Mouse (Mus musculus) MEL (cell line): Measurements from ENCODE around the gene Cpt1c.

Experiments used
- CHD2 ChIP-seq: IDR thresholded peaks from 2 replicates; pipeline ENCODE4 v1.6.1; 2011; ENCODE audit warnings: low read length, improper control_type of control experiment
- CTCF ChIP-seq, 3 experiments: IDR thresholded peaks in 2 of 3; conservative IDR thresholded peaks in 1 of 3; 2 replicates each; pipeline ENCODE4 v1.5.1; 2011 to 2012; ENCODE audit warnings: low read length in 3 of 3, low read depth in 2 of 3, mild to moderate bottlenecking in 2 of 3, improper control_type of control experiment in 1 of 3, inconsistent platforms in 1 of 3, mixed read lengths in 1 of 3, moderate library complexity in 1 of 3; ENCODE audit not compliant: control insufficient read depth in 1 of 3, insufficient read depth in 1 of 3, poor library complexity in 1 of 3, severe bottlenecking in 1 of 3
- EP300 ChIP-seq, 2 experiments: IDR thresholded peaks; 2 replicates each; pipeline ENCODE4 v1.6.1; 2011; ENCODE audit warnings: improper control_type of control experiment in 2 of 2, low read length in 2 of 2, low read depth in 1 of 2, mild to moderate bottlenecking in 1 of 2
- GATA1 ChIP-seq: IDR thresholded peaks from 2 replicates; pipeline ENCODE4 v1.6.1; 2011; ENCODE audit warnings: low read depth, low read length, improper control_type of control experiment
- JUND ChIP-seq: IDR thresholded peaks from 2 replicates; pipeline ENCODE4 v1.6.1; 2011; ENCODE audit warnings: low read depth, mild to moderate bottlenecking, improper control_type of control experiment, low read length
- MAX ChIP-seq: IDR thresholded peaks from 2 replicates; pipeline ENCODE4 v1.6.1; 2011; ENCODE audit warnings: low read length, improper control_type of control experiment
- MXI1 ChIP-seq: IDR thresholded peaks from 2 replicates; pipeline ENCODE4 v1.6.1; 2011; ENCODE audit warnings: mild to moderate bottlenecking, low read depth, low read length, improper control_type of control experiment
- POLR2A ChIP-seq, 2 experiments: IDR thresholded peaks; 2 replicates each; pipeline ENCODE4 v1.6.1; 2011 to 2012; ENCODE audit warnings: low read length in 2 of 2, mild to moderate bottlenecking in 2 of 2, control low read depth in 1 of 2, improper control_type of control experiment in 1 of 2, low read depth in 1 of 2, moderate library complexity in 1 of 2; ENCODE audit not compliant: control insufficient read depth in 1 of 2, insufficient read depth in 1 of 2, poor library complexity in 1 of 2
- RAD21 ChIP-seq: IDR thresholded peaks from 2 replicates; pipeline ENCODE4 v1.6.1; 2011; ENCODE audit warnings: mild to moderate bottlenecking, low read depth, low read length, improper control_type of control experiment
- SIN3A ChIP-seq: IDR thresholded peaks from 2 replicates; pipeline ENCODE4 v1.6.1; 2012; ENCODE audit warnings: low read length, improper control_type of control experiment, inconsistent platforms
- TBP ChIP-seq: IDR thresholded peaks from 2 replicates; pipeline ENCODE4 v1.8.0; 2011; ENCODE audit warnings: low read depth, low read length, improper control_type of control experiment
- ZKSCAN1 ChIP-seq: IDR thresholded peaks from 2 replicates; pipeline ENCODE4 v1.6.1; 2012; ENCODE audit warnings: low read depth, mild to moderate bottlenecking, inconsistent platforms, low read length, improper control_type of control experiment, moderate library complexity

DNA sequence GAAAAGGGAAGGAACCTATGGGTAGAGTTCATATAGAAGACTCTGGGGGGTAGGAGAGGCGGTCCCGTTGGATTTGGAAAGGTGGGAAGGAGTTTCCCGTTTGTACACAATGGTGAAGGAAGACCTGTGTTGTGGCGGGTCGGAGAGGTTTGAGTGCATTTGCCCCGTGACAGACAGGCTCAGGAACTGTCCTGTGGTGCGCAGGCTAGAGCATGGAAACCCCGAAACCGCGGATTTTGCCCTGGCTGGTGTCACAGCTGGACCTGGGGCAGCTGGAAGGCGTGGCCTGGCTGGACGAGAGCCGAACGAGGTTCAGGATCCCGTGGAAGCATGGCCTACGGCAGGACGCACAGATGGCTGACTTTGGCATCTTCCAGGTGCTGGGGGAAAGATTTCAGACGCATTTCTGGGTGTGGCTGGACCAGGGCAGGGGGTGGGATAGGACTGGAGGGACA is 23.9 kb upstream of the Cpt1c start, which contains the start of gene Bcl2l12:
- TF ChIP-seq MXI1 (no peak; the same call in none of the 2 replicates), POLR2A (IDR thresholded peaks at IDR 0.05; ENCODE audit: control insufficient read depth in 1 of 2, insufficient read depth in 1 of 2, low read depth in 1 of 2, low read length in 2 of 2, poor library complexity in 1 of 2) (no peak; a peak in 1 of 4 replicates), SIN3A (no peak; the same call in 1 of the 2 replicates), GATA1 (no peak), JUND (no peak), CTCF (IDR thresholded peaks at IDR 0.05 in 2 of 3, conservative IDR thresholded peaks at IDR 0.05 in 1 of 3; ENCODE audit: control insufficient read depth in 1 of 3, insufficient read depth in 1 of 3, low read depth in 2 of 3, low read length in 3 of 3, poor library complexity in 1 of 3, severe bottlenecking in 1 of 3) (no peak), MAX (no peak), EP300 (IDR thresholded peaks at IDR 0.05; ENCODE audit: low read depth in 1 of 2, low read length in 2 of 2) (no peak), CHD2 (no peak), RAD21 (no peak), ZKSCAN1 (no peak), TBP (no peak)
